Mouse (Mus musculus): ENCODE results near the gene Cyb5b. TPM values are rescaled to one million over a fixed set of nuclear protein-coding genes. Genes with fewer than 3 reads are reported as not detected.

The Cyb5b gene
- polyA plus RNA-seq, 1 experiment from 2014 or later, result 120 TPM

GRCm38 (mm10) chr8:107124343-107124742 is 26.1 kb upstream of the Cyb5b start:
- no peaks in the 10 kb centered on the region for H3K9me3 ChIP-seq (replicated peaks; ENCODE audit: control insufficient read depth, low read length, poor library complexity, severe bottlenecking)
- H3K27me3 ChIP-seq (ENCODE audit: control insufficient read depth, insufficient read depth, low read depth, low read length), result no peaks in the 10 kb centered on the region
- no peaks in the 10 kb centered on the region for H3K36me3 ChIP-seq (ENCODE audit: control insufficient read depth, insufficient read depth, low read length)
- H3K4me2 ChIP-seq (ENCODE audit: low read length), result no peak overlapping the region
- no peaks in the 10 kb centered on the region for H3K4me1 ChIP-seq (ENCODE audit: control insufficient read depth, insufficient read depth, low read length)
- no peak overlapping the region for H3K9ac ChIP-seq (ENCODE audit: low read depth, low read length)
- no peak overlapping the region for H3K4me3 ChIP-seq (ENCODE audit: low read depth, low read length)
- no peak overlapping the region for H3K27ac ChIP-seq (ENCODE audit: low read length)
- ATAC-seq, result no peak
- 71% methylated on average over 8 of the region's 8 CpGs for WGBS

GRCm38 (mm10) chr8:107129171-107130025 is 21.0 kb upstream of the Cyb5b start:
- Histone ChIP-seq H3K27me3 (ENCODE audit: control insufficient read depth, insufficient read depth, low read depth, low read length) (no peaks in the 10 kb centered on the region), H3K4me1 (ENCODE audit: control insufficient read depth, insufficient read depth, low read length) (no peaks in the 10 kb centered on the region), H3K9ac (ENCODE audit: low read depth, low read length) (no peak overlapping the region), H3K4me3 (ENCODE audit: low read depth, low read length) (no peak overlapping the region), H3K9me3 (replicated peaks; ENCODE audit: control insufficient read depth, low read length, poor library complexity, severe bottlenecking) (no peaks in the 10 kb centered on the region), H3K27ac (ENCODE audit: low read length) (no peak overlapping the region), H3K36me3 (ENCODE audit: control insufficient read depth, insufficient read depth, low read length) (no peaks in the 10 kb centered on the region), H3K4me2 (ENCODE audit: low read length) (no peak overlapping the region)
- WGBS, result 39% methylated on average over 8 of the region's 8 CpGs
- ATAC-seq, result no peak

GRCm38 (mm10) chr8:107130028-107130427 is 20.4 kb upstream of the Cyb5b start:
- Histone ChIP-seq H3K4me2 (ENCODE audit: low read length) (no peak overlapping the region), H3K4me1 (ENCODE audit: control insufficient read depth, insufficient read depth, low read length) (no peaks in the 10 kb centered on the region), H3K9me3 (replicated peaks; ENCODE audit: control insufficient read depth, low read length, poor library complexity, severe bottlenecking) (no peaks in the 10 kb centered on the region), H3K27me3 (ENCODE audit: control insufficient read depth, insufficient read depth, low read depth, low read length) (no peaks in the 10 kb centered on the region), H3K4me3 (ENCODE audit: low read depth, low read length) (no peak overlapping the region), H3K27ac (ENCODE audit: low read length) (no peak overlapping the region), H3K9ac (ENCODE audit: low read depth, low read length) (no peak overlapping the region), H3K36me3 (ENCODE audit: control insufficient read depth, insufficient read depth, low read length) (no peaks in the 10 kb centered on the region)
- WGBS, result 60% methylated on average over 6 of the region's 6 CpGs
- ATAC-seq, result no peak

GRCm38 (mm10) chr8:107132581-107133491 is 17.6 kb upstream of the Cyb5b start:
- H3K4me2 ChIP-seq (ENCODE audit: low read length), result no peak overlapping the region
- WGBS, result 87% methylated on average over 24 of the region's 24 CpGs
- no peaks in the 10 kb centered on the region for H3K27me3 ChIP-seq (ENCODE audit: control insufficient read depth, insufficient read depth, low read depth, low read length)
- H3K4me3 ChIP-seq (ENCODE audit: low read depth, low read length), result no peak overlapping the region
- H3K9me3 ChIP-seq (replicated peaks; ENCODE audit: control insufficient read depth, low read length, poor library complexity, severe bottlenecking), result no peaks in the 10 kb centered on the region
- no peak overlapping the region for H3K9ac ChIP-seq (ENCODE audit: low read depth, low read length)
- no peaks in the 10 kb centered on the region for H3K4me1 ChIP-seq (ENCODE audit: control insufficient read depth, insufficient read depth, low read length)
- no peaks in the 10 kb centered on the region for H3K36me3 ChIP-seq (ENCODE audit: control insufficient read depth, insufficient read depth, low read length)
- no peak for ATAC-seq
- H3K27ac ChIP-seq (ENCODE audit: low read length), result no peak overlapping the region

- Histone ChIP-seq H3K27me3 (ENCODE audit: control insufficient read depth, insufficient read depth, low read depth, low read length) (no peaks in the 10 kb centered on the region), H3K9ac (ENCODE audit: low read depth, low read length) (no peak overlapping the region), H3K9me3 (replicated peaks; ENCODE audit: control insufficient read depth, low read length, poor library complexity, severe bottlenecking) (no peaks in the 10 kb centered on the region), H3K36me3 (ENCODE audit: control insufficient read depth, insufficient read depth, low read length) (no peaks in the 10 kb centered on the region), H3K4me2 (ENCODE audit: low read length) (no peak overlapping the region), H3K4me1 (ENCODE audit: control insufficient read depth, insufficient read depth, low read length) (no peaks in the 10 kb centered on the region), H3K4me3 (ENCODE audit: low read depth, low read length) (no peak overlapping the region), H3K27ac (ENCODE audit: low read length) (no peak overlapping the region)
- 57% methylated on average over 6 of the region's 6 CpGs for WGBS
- ATAC-seq, result no peak
Observed at GRCm38 (mm10) chr8:107133881-107134280, 16.6 kb upstream of the Cyb5b start.

GRCm38 (mm10) chr8:107136003-107136612 is 14.3 kb upstream of the Cyb5b start:
- no peak overlapping the region for H3K9ac ChIP-seq (ENCODE audit: low read depth, low read length)
- H3K4me3 ChIP-seq (ENCODE audit: low read depth, low read length), result no peak overlapping the region
- no peak overlapping the region for H3K27ac ChIP-seq (ENCODE audit: low read length)
- no peaks in the 10 kb centered on the region for H3K4me1 ChIP-seq (ENCODE audit: control insufficient read depth, insufficient read depth, low read length)
- no peak overlapping the region for H3K4me2 ChIP-seq (ENCODE audit: low read length)
- H3K27me3 ChIP-seq (ENCODE audit: control insufficient read depth, insufficient read depth, low read depth, low read length), result no peaks in the 10 kb centered on the region
- no peak for ATAC-seq
- WGBS, result 27% methylated on average over 8 of the region's 8 CpGs
- no peaks in the 10 kb centered on the region for H3K36me3 ChIP-seq (ENCODE audit: control insufficient read depth, insufficient read depth, low read length)
- H3K9me3 ChIP-seq (replicated peaks; ENCODE audit: control insufficient read depth, low read length, poor library complexity, severe bottlenecking), result no peaks in the 10 kb centered on the region

DNA sequence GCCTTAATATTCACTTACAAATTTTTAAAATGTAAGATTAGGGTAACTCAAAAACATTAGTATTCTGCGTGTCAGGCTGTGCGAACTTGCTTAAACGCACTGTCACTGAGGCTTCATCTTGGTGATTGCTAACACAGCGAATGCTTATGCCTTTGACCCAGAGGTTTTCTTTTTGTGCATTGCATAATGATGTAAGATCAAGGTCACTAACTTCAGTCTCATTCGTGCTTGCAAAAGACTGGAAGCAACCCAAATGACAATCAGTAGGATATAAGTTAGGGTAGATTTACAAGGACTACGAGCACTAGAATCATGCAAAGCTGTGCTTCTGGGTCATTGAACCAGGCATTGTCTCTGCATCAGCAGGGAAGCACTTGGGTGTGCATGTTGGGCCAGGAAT is 12.8 kb upstream of the Cyb5b start:
- Histone ChIP-seq H3K4me2 (ENCODE audit: low read length) (no peak overlapping the region), H3K27ac (ENCODE audit: low read length) (no peak overlapping the region), H3K27me3 (ENCODE audit: control insufficient read depth, insufficient read depth, low read depth, low read length) (no peaks in the 10 kb centered on the region), H3K4me3 (ENCODE audit: low read depth, low read length) (no peak overlapping the region), H3K9ac (ENCODE audit: low read depth, low read length) (no peak overlapping the region), H3K4me1 (ENCODE audit: control insufficient read depth, insufficient read depth, low read length) (no peaks in the 10 kb centered on the region), H3K9me3 (replicated peaks; ENCODE audit: control insufficient read depth, low read length, poor library complexity, severe bottlenecking) (no peaks in the 10 kb centered on the region), H3K36me3 (ENCODE audit: control insufficient read depth, insufficient read depth, low read length) (no peaks in the 10 kb centered on the region)
- WGBS, result 81% methylated on average over 6 of the region's 6 CpGs
- ATAC-seq, result no peak

GRCm38 (mm10) chr8:107138338-107138737 is 12.1 kb upstream of the Cyb5b start:
- ATAC-seq, result no peak
- H3K27ac ChIP-seq (ENCODE audit: low read length), result no peak overlapping the region

More at GRCm38 (mm10) chr8:107138338-107138737, 12.1 kb upstream of the Cyb5b start:
- H3K9ac ChIP-seq (ENCODE audit: low read depth, low read length), result no peak overlapping the region
- H3K4me3 ChIP-seq (ENCODE audit: low read depth, low read length), result no peak overlapping the region
- H3K27me3 ChIP-seq (ENCODE audit: control insufficient read depth, insufficient read depth, low read depth, low read length), result no peaks in the 10 kb centered on the region
- WGBS, result 90% methylated on average over 5 of the region's 5 CpGs
- H3K4me2 ChIP-seq (ENCODE audit: low read length), result no peak overlapping the region
- H3K9me3 ChIP-seq (replicated peaks; ENCODE audit: control insufficient read depth, low read length, poor library complexity, severe bottlenecking), result no peaks in the 10 kb centered on the region
- H3K36me3 ChIP-seq (ENCODE audit: control insufficient read depth, insufficient read depth, low read length), result no peaks in the 10 kb centered on the region
- H3K4me1 ChIP-seq (ENCODE audit: control insufficient read depth, insufficient read depth, low read length), result no peaks in the 10 kb centered on the region

Measured in midbrain, embryonic 16.5 days (tissue).